Mouse (Mus musculus) ES-Bruce4 (cell line): ENCODE measurements around the gene Pla1a.

ENCODE experiments used
- CTCF ChIP-seq: IDR thresholded peaks from one replicate; pipeline ENCODE4 v1.8.1; 2011; ENCODE audit warnings: low read depth, low read length
- EP300 ChIP-seq: IDR thresholded peaks from 2 replicates; pipeline ENCODE4 v1.6.1; 2011; ENCODE audit warnings: low read depth, low read length; ENCODE audit not compliant: insufficient read depth
- POLR2A ChIP-seq: IDR thresholded peaks from one replicate; pipeline ENCODE4 v1.8.1; 2011; ENCODE audit warnings: low read length; ENCODE audit not compliant: insufficient read depth

GRCm38 (mm10) chr16:38399531-38400231 is 33.3 kb downstream of the Pla1a start:
- no peak for TF ChIP-seq EP300
- TF ChIP-seq POLR2A = no peak
- TF ChIP-seq CTCF = no peak
